Mouse (Mus musculus): ENCODE data around the gene Dgcr2.

DNA sequence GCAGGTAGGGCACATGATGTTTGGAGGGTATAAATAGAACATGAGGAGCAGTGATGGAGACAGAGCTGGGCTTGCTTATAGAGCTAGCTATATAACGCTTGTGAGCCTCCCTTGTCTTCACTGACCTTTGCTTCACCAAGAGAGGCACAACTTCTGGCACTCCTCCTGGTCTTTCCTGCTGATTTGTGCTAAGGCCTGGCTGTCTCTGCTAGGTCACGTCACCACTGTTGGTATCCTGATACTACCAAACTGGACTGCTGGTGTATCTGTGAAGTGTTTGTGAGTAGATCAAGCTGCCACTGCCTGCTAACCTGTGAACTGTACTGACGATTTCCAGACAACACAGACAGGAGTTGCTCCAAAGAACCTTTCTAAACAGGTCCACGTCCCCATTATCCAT lies 23.2 kb downstream of the Dgcr2 start:
- TF ChIP-seq CTCF (IDR thresholded peaks at IDR 0.05; ENCODE audit: low read depth, low read length) (no peak), TAL1 (conservative IDR thresholded peaks at IDR 0.05; ENCODE audit: low read depth, low read length) (no peak), GATA1 (IDR thresholded peaks at IDR 0.05; ENCODE audit: borderline replicate concordance, low read length) (no peak), GATA2 (IDR thresholded peaks at IDR 0.05; ENCODE audit: borderline replicate concordance, low read depth, low read length) (no peak)

All from G1E (cell line).